Mouse (Mus musculus): Measurements from ENCODE around the gene Sval1.

The Sval1 gene

GRCm38 (mm10) chr6:41951330-41951729 is at the start of gene Sval1:
Sval1 (plus strand) TSS chr6:41951630.
- no peak for DNase-seq (ENCODE audit: low read depth, low spot score)

GRCm38 (mm10) chr6:41911625-41912024 is 39.8 kb upstream of the Sval1 start:
- no peak for DNase-seq (ENCODE audit: low read depth, low spot score)

GRCm38 (mm10) chr6:41914883-41915282 is 36.5 kb upstream of the Sval1 start:
- DNase-seq (ENCODE audit: low read depth, low spot score) = no peak

GRCm38 (mm10) chr6:41967840-41968239 is 16.4 kb downstream of the Sval1 start, which contains the start of gene Sval3:
Sval3 (plus strand) TSS chr6:41968140.
- DNase-seq (ENCODE audit: low read depth, low spot score) = no peak

Data from A20 (cell line).